In genomic region chr1:158713301-158714095, GRCm38 (mm10) we compare ENCODE assay signal across 7 mouse cellular contexts.
DNase-seq lines count a peak whose midpoint lies in the region; ATAC-seq and TF ChIP-seq lines count a peak whose summit lies in the region.

No protein-coding gene starts in this region.

- no peak overlapping the region for H3K9ac ChIP-seq in liver, adult 2 months (ENCODE audit: low read depth, low read length)
- H3K9ac ChIP-seq in liver, embryonic 12.5 days: no peak overlapping the region
- no peak overlapping the region for H3K9ac ChIP-seq in hindbrain, embryonic 14.5 days

- H3K4me1 ChIP-seq in liver, adult 2 months (ENCODE audit: control insufficient read depth, insufficient read depth, low read length): peaks cover 3% of the 10 kb centered on the region; the same call in 1 of the 2 replicates
- H3K4me1 ChIP-seq in liver, embryonic 12.5 days: no peaks in the 10 kb centered on the region
- no peaks in the 10 kb centered on the region for H3K4me1 ChIP-seq in hindbrain, embryonic 14.5 days (replicated peaks; ENCODE audit: control insufficient read depth, insufficient read depth, low read length)

- DNase-seq in liver, adult 2 months (ENCODE audit: extremely low read depth, low read depth, low spot score): peak; percentile 35
- peak; percentile 37 for DNase-seq in adrenal gland, postnatal 14 days
- DNase-seq in cerebellum, postnatal 36 days: peak; percentile 6 to 28
- peak; percentile 67 for DNase-seq in hindbrain, embryonic 14.5 days (ENCODE audit: low spot score)
- DNase-seq in mesoderm, embryonic 11.5 days (ENCODE audit: low read depth, low spot score): peak; percentile 68
- no peak for DNase-seq in thymus, postnatal 0 days (ENCODE audit: low spot score)

- H3K27ac ChIP-seq in liver, adult 2 months (replicated peaks; ENCODE audit: insufficient read depth, low read depth, low read length): no peak overlapping the region
- no peak overlapping the region for H3K27ac ChIP-seq in liver, embryonic 12.5 days
- no peak overlapping the region for H3K27ac ChIP-seq in hindbrain, embryonic 14.5 days

- H3K4me2 ChIP-seq in liver, embryonic 12.5 days: no peak overlapping the region
- H3K4me2 ChIP-seq in hindbrain, embryonic 14.5 days (replicated peaks): no peak overlapping the region

- H3K36me3 ChIP-seq in liver, adult 2 months (ENCODE audit: control insufficient read depth, insufficient read depth, low read length): no peaks in the 10 kb centered on the region
- H3K36me3 ChIP-seq in liver, embryonic 12.5 days: no peaks in the 10 kb centered on the region
- no peaks in the 10 kb centered on the region for H3K36me3 ChIP-seq in hindbrain, embryonic 14.5 days (replicated peaks; ENCODE audit: control insufficient read depth, insufficient read depth)

- TF ChIP-seq POLR2A in liver, adult 2 months (IDR thresholded peaks at IDR 0.05; ENCODE audit: extremely low read depth, insufficient read depth, low read length): no peak

- no peaks in the 10 kb centered on the region for H3K79me2 ChIP-seq in liver, adult 2 months (ENCODE audit: control insufficient read depth, insufficient read depth, low read length)

- no peaks in the 10 kb centered on the region for H3K27me3 ChIP-seq in liver, adult 2 months (ENCODE audit: control insufficient read depth, insufficient read depth, low read length)
- H3K27me3 ChIP-seq in liver, embryonic 12.5 days (replicated peaks): no peaks in the 10 kb centered on the region
- no peaks in the 10 kb centered on the region for H3K27me3 ChIP-seq in hindbrain, embryonic 14.5 days (ENCODE audit: control insufficient read depth, insufficient read depth, low read length)

- ATAC-seq in liver, embryonic 12.5 days: no peak
- no peak for ATAC-seq in hindbrain, embryonic 14.5 days (ENCODE audit: low FRiP score)

- H3K4me3 ChIP-seq in liver, adult 2 months (ENCODE audit: insufficient read depth, low read depth, low read length): no peak overlapping the region
- no peak overlapping the region for H3K4me3 ChIP-seq in liver, embryonic 12.5 days
- no peak overlapping the region for H3K4me3 ChIP-seq in hindbrain, embryonic 14.5 days (replicated peaks; ENCODE audit: low read length)

- peak; percentile 44; the same call in 1 of the 2 replicates for TF ChIP-seq CTCF in liver, adult 2 months (IDR thresholded peaks at IDR 0.05; ENCODE audit: low read depth, low read length)

- WGBS in liver, adult 2 months: 34% methylated on average over 5 of the region's 5 CpGs
- WGBS in liver, embryonic 12.5 days (ENCODE audit: insufficient replicate concordance): 36% methylated on average over 5 of the region's 5 CpGs
- 36% methylated on average over 5 of the region's 5 CpGs for WGBS in hindbrain, embryonic 14.5 days

- H3K9me3 ChIP-seq in liver, embryonic 12.5 days (replicated peaks): no peaks in the 10 kb centered on the region
- no peaks in the 10 kb centered on the region for H3K9me3 ChIP-seq in hindbrain, embryonic 14.5 days (ENCODE audit: control insufficient read depth, low read length)
